9 mouse cellular contexts compared by ENCODE assay signal in the genomic region with DNA sequence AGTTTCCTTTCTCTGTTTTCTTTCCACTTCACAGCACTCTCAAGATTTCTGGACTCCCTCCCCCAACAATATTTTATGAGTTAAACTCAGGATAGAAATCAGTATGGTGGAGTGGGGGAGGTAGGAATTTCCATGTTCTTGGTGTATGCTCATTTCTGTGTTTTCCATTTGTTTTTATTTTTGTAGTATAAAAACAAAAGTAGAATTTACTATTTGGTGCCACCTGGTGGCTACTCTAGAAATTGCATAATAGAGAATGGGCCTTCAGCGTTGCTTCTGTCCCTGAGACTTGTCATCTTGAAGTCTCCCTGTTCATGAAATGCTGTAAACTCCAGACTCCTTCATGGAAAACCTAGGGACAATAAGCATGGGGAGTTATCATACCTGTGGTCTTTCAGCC. TPM values are rescaled to one million over a fixed set of nuclear protein-coding genes. Genes with fewer than 3 reads are reported as not detected.
A peak's percentile ranks its signal among the peaks of the same experiment; 100 is the strongest.
DNase-seq lines count a peak whose midpoint lies in the region; ATAC-seq and TF ChIP-seq lines count a peak whose summit lies in the region.
"Had no signal": no experiment of that assay in that cellular context is flagged by ENCODE, and none has a peak within 500 bp of the region (broad histone marks: within the 10 kb centered on the region; RNA-seq: fewer than 3 reads in every experiment).

No protein-coding gene starts in this region.

- TF ChIP-seq POLR2A in limb, embryonic 14.5 days (IDR thresholded peaks at IDR 0.05; ENCODE audit: borderline replicate concordance, extremely low read depth, insufficient read depth, insufficient read length), result no peak

- peak; percentile 62 for ATAC-seq in common myeloid progenitor, adult 5-6 weeks (replicated peaks; ENCODE audit: low read depth, poor library complexity, severe bottlenecking)
- ATAC-seq in limb, embryonic 14.5 days (ENCODE audit: low FRiP score, low read depth), result no peak

- H3K4me2 ChIP-seq in limb, embryonic 14.5 days (replicated peaks; ENCODE audit: low read depth, low read length, severe bottlenecking), result no peak overlapping the region
- H3K4me2 ChIP-seq: embryonic facial prominence, embryonic 15.5 days; limb, embryonic 13.5 days had no signal

- DNase-seq in kidney, postnatal 10 days, result peak; percentile 19
- DNase-seq in kidney, adult 11 months, result no peak
- peak; percentile 4 for DNase-seq in 3134 (ENCODE audit: extremely low read depth, insufficient read length, low spot score)
- DNase-seq in A20 (ENCODE audit: low read depth, low spot score), result peak; percentile 10
- peak; percentile 54 for DNase-seq in limb, embryonic 14.5 days (ENCODE audit: low spot score)
- DNase-seq in urinary bladder, postnatal 10 days (ENCODE audit: low spot score), result no peak

- WGBS in limb, embryonic 14.5 days, result 17% methylated on average over 1 of the region's 1 CpGs

- H3K27ac ChIP-seq in limb, embryonic 14.5 days (replicated peaks; ENCODE audit: low read depth, low read length), result no peak overlapping the region
- H3K27ac ChIP-seq: embryonic facial prominence, embryonic 15.5 days; limb, embryonic 13.5 days had no signal

- H3K4me3 ChIP-seq in limb, embryonic 14.5 days (replicated peaks; ENCODE audit: low read length), result no peak overlapping the region
- H3K4me3 ChIP-seq: embryonic facial prominence, embryonic 15.5 days; limb, embryonic 13.5 days had no signal

- no peak overlapping the region for H3K9ac ChIP-seq in limb, embryonic 14.5 days (ENCODE audit: low read depth, low read length, severe bottlenecking)
- H3K9ac ChIP-seq: embryonic facial prominence, embryonic 15.5 days; limb, embryonic 13.5 days had no signal

- H3K27me3 ChIP-seq in limb, embryonic 14.5 days (ENCODE audit: control insufficient read depth, insufficient read depth, low read length), result no peaks in the 10 kb centered on the region
- H3K27me3 ChIP-seq: embryonic facial prominence, embryonic 15.5 days; limb, embryonic 13.5 days had no signal

- no peaks in the 10 kb centered on the region for H3K9me3 ChIP-seq in limb, embryonic 14.5 days (ENCODE audit: control insufficient read depth, low read length)
- H3K9me3 ChIP-seq: embryonic facial prominence, embryonic 15.5 days; limb, embryonic 13.5 days had no signal

- no peaks in the 10 kb centered on the region for H3K4me1 ChIP-seq in limb, embryonic 14.5 days (ENCODE audit: control insufficient read depth, insufficient read depth, low read length)
- H3K4me1 ChIP-seq: embryonic facial prominence, embryonic 15.5 days; limb, embryonic 13.5 days had no signal

- no peaks in the 10 kb centered on the region for H3K36me3 ChIP-seq in limb, embryonic 14.5 days (ENCODE audit: control insufficient read depth, insufficient read depth, low read length)
- H3K36me3 ChIP-seq: embryonic facial prominence, embryonic 15.5 days; limb, embryonic 13.5 days had no signal

RNA-seq across cellular contexts. Expression of gene Synpr, which starts 47.7 kb away (rescaled TPM):
- not detected in 2 replicates for total RNA-seq in common myeloid progenitor, adult 5-6 weeks (2017)
- polyA plus RNA-seq in limb, embryonic 14.5 days (2012; rRNA removed), result 3.1 and 3.5 TPM in 2 replicates
- polyA plus RNA-seq in limb, embryonic 14.5 days (2014; fragmentation: Nextera tagmentation; extraction: Ambion mirVana), result 4.4 and 4.5 TPM in 2 replicates

Comparison
In these comparisons a context has a peak if more than half of its experiments do, and no peak if none do; other contexts are left out.
1. DNase-seq: peak in kidney, postnatal 10 days (single experiment), 3134 (single experiment), A20 (single experiment) and limb, embryonic 14.5 days (single experiment); none in kidney, adult 11 months (single experiment) and urinary bladder, postnatal 10 days (single experiment).